Mouse (Mus musculus): ENCODE measurements at regions not wholly inside any gene's neighbourhood (a gene's known extent, or its start where the extent isn't known, plus 50 kb on each side); places are given as distances from the start of the nearest gene placed in this dataset.
"Not testable (repeated sequence)": the region's sequence is repeated elsewhere in the genome, so short reads cannot be mapped to it uniquely, and the experiment has no call there.

DNA sequence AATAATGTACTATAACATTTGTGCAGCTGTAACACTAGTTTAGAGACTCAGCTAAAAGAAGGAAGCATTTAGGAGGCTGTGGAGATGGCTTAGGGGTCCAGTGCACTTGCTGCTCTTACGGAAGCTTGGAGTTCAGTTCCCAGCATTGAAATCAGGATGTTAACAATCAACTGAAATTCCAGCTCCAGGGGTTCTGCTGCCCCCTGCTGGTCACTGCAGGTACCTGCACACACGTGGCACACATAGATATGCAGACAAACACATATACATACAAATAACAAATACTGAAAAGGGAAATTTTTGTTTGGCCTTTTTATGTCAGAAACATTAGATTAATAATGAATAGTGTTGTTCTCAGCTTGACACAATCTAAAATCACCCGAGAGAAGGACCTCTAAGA, 322.5 kb downstream of the Ajap1 start:
- DNase-seq (ENCODE audit: extremely low spot score), result no peak

DNA sequence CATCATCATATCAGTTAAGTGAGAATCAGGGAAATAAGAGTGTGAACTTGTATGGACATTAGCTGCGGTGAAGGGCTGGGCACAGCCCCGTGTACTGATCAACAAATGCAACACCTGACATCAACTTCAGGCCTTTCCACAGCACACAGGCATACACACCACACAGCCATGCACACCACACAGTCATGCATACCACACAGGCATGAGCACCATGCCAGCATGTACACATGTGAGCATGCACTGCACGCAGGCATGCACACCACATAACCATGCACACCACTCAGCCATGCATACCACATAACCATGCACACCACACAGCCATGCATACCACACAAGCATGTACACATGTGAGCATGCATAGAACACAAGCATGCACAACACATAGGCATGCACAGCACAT, 325.0 kb downstream of the Ajap1 start:
- DNase-seq (ENCODE audit: extremely low spot score), result no peak

DNA sequence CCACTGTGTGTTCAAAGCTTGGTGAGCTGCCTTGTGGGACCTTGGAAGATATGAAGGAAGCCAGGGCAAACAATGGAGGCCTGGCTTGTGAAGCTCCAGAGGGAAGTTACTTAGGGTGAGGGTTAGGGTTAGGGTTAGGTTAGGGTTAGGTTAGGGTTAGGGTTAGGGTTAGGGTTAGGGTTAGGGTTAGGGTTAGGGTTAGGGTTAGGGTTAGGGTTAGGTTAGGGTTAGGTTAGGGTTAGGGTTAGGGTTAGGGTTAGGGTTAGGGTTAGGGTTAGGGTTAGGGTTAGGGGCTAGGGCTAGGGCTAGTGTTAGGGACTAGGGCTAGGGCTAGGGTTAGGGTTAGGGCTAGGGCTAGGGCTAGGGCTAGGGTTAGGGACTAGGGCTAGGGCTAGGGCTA, 329.7 kb downstream of the Ajap1 start:
- not testable (repeated sequence) for DNase-seq (ENCODE audit: extremely low spot score)

DNA sequence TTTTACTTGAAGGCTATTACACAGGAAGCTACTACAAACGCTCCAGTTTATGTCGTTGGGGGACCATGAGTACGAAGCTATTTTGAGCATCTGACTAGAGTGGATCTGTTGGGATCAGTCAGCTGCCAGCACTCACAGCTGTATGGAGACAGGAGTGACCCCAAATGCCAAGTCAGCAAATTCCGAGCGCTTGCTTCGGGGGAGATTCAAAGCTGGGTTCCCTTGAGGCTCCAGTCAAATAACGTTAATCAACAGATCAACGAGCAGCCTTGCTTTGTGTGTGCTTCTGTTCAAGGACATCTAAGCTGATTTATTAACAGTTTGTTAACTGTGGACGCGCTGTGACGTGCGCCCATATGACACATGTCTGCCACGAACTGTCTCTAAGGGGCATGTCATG, 349.5 kb downstream of the Ajap1 start:
- no peak for DNase-seq (ENCODE audit: extremely low spot score)

DNA sequence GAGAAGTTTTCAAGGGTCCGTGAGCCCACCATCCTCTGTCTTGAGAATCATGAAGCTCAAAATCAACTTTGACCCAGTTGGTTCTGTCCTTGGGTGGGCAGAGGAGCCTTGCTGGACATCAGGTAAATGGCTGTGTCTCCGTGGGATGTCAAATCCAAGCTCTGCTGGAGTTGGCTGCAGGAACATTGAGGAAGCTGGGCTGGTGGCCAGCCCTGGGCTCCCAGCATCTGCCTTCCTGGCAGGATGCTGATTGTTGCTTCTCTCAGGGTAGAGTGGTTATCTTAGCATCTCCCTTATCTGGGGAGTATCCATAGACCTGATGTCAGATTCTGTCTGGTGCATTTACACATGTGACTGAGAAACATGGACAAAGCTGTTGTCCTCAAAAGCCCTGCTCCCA, 353.3 kb downstream of the Ajap1 start:
- no peak for DNase-seq (ENCODE audit: extremely low spot score)

DNA sequence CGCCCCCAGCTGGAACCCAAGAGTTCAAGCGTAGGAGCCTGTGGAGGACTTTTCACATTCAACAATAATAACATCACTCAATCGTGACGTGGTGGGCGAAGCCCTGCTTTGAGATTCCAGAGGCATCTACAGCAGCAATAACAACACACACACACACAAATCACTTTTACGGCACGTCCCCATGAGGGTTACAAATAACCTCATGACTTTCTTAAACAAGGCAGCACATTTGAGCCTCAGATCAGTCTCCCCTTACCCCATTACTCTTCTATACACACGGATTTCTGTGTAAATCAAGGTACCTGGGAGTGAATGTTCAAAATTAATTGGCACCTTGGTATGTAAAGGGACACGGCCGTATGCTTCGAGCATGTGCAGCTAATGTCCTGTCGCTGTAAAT, 354.4 kb downstream of the Ajap1 start:
- DNase-seq (ENCODE audit: extremely low spot score), result no peak

DNA sequence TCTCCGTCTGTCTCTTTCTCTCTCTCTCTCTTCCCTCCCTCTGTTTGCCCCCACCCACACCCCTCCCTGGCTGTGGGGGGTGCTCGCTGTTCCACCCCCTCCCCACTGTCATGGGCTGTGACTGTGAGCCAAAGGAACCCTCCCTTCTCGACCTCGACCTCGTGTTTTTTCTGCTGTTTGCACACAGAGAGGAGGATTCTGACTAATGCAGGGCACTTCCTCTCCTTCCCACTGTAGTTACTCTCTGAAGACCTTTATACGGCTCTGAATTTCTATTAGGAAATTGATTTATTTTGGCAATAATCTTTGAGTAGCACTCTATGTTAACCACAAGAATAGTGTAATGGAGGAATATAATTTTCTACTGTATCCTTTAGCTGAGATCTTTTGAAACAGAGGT, 362.1 kb downstream of the Ajap1 start:
- no peak for DNase-seq (ENCODE audit: extremely low spot score)

DNA sequence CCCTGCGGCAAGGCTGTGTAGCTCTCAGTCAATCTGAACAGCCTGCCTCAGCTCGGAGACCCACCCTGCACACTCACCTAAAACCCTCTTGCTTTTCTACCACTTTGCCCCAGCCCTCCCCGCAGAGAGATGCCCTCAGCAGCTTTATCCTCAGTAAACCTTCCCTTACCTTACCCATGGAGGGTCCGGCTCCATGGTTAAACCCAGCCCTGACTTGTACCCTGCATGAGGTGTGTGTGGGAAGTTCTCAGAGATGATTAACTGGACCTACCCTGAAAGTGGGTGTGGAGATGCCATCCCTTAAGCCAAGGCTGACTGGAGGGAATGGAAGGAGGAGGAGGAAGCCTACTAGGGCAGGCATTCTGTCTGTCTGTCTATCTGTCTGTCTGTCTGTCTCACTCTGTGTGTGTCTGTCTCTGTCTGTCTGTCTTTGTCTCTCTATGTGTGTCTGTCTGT, 362.9 kb downstream of the Ajap1 start:
- no peak for DNase-seq (ENCODE audit: extremely low spot score)

DNA sequence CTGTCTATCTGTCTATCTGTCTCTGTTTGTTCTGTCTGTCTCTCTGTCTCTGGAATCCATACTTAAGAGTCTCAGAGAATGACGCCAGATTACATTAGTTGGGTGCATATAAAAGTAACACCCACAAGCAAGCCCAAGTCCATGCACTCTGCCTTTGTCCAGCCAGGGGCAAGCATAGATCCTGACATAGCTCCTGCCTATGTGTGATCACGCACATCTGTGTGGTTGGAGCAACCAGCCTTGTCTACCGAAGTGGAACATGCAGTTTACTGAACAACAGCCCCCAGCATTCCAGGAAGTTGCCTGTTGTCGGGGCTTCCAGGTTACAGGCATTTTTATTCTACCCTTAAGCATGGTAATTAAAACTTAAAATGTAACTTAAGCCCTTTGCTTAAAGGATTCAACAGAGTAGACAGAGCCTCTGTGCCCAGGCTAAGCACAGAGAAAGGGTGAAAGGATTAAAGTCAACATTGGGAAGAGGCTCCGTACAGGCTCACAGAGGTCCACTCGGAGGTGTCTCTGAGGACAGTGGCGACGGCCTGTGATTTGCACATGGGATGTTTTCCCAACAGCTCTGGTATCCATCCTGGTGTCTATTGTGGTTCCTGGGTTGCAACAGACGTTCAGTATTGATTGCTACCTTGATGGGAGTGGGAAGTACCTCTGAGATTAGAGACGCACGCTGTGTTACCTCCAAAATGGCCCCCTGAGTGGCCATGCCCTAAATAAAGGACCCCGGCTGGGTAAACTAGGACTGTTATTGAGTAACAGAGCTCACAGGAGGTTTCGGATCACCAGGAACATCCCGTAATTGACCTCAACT, 363.6 kb downstream of the Ajap1 start:
- DNase-seq (ENCODE audit: extremely low spot score), result no peak

DNA sequence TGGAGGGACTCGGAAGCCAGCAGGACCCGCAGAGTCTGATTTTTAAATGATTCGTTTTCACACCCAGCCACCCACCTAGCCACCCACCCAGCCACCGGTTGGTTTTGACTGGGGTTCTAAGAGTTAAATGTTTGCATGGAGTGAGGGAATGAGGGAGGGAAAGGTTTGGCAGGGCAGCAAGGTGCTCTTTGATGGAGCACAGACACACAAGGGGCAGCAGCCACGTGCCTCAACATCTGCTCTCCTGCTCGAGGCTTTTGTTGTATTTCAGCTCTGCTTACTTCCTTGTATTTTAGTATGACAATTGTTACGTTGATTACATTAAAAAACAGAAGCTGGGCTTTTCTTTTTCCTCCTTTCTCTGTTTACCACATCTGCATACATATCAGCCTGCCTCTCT, 367.6 kb downstream of the Ajap1 start:
- no peak for DNase-seq (ENCODE audit: extremely low spot score)

DNA sequence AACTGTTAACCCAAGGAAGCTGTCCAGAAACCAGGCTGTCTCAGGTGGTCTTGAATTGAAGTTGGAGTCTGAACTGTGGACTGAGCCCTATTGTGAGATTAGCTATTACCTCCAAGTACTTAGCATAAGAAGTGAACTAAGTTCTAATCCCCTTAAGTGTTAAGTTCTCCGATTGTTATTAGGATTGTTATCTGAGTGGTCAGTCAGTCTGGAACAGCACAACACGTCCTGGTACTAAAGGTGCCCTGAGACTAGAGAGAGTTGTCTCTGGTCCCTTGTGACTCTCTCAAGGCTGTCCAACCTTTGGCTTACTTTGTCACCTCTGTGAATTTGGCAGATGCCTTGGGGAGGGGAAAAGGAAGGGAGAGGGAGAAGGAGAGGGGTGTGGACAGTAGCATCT, 369.0 kb downstream of the Ajap1 start:
- no peak for DNase-seq (ENCODE audit: extremely low spot score)

DNA sequence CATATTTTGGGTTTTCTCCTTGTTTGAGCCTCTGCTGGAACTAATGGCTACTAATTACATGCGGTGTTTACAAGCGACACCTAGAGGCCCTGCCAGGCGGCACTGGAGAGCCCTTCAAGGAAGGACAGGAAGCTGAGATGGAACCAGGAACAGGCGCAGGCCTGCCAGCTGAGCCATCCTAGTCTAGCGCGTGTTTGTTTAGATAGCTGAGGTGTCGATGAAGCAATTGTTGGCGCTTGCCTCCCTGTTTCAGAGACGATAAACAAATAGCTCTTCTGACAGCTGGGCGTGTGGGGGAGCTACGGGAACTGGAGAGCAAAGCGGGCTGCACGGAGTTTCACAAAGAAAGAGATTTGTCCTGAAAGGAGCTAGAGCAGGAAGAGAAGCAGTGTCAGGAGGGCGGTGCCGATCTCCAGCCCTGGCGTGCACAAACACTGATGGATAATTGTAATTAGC, 372.3 kb downstream of the Ajap1 start:
- DNase-seq (ENCODE audit: extremely low spot score), result peak; percentile 12

DNA sequence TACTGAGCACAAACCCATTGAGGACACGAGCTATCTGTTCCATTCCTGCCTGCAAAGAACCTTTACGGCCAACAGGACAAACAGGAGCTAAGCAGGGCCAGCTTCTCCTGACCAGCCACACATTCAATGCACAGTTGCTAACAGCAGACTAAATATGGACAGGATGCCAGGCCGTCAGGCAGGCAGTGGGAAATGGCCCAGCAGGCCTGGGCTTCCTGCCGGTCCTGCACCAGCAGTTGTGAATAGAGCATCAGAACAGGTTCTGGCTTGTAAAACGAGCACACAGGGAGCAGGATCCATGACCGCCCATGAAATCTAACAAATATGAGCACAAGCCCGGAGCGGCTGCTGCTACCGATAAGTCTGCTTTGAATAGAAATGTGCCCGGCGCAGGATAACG, 384.0 kb downstream of the Ajap1 start:
- no peak for DNase-seq (ENCODE audit: extremely low spot score)

DNA sequence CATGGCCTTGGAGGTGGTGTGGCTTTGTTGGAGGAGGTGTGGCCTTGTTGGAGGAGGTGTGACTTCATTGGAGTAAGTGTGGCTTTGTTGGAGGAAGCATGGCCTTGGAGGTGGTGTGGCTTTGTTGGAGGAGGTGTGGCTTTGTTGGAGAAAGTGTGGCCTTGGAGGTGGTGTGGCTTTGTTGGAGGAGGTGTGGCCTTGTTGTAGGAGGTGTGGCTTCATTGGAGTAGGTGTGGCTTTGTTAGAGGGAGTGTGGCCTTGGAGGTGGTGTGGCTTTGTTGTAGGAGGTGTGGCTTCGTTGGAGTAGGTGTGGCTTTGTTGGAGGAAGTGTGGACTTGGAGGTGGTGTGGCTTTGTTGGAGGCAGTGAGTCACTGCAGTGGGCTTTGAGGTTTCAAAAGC, 385.0 kb downstream of the Ajap1 start:
- no peak for DNase-seq (ENCODE audit: extremely low spot score)

DNA sequence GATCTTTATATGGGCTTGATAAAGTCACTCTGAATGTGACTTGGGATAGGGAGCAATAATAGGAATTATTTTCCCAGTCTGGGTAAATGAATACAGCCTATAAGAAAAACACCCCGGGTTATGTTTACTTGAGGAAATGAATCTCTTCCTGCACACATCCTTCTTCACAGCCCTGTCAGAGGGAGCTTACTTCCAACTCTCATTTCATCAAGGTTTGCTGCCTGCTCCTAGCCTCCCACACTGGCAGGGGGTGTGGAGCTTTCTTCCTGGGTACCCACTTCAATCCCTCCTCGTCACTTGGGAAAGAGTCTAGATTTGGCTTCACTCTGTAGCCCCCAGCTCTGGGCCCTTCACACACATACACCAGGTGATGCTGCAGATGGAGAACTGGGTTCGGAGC, 389.5 kb downstream of the Ajap1 start:
- DNase-seq (ENCODE audit: extremely low spot score), result no peak

DNA sequence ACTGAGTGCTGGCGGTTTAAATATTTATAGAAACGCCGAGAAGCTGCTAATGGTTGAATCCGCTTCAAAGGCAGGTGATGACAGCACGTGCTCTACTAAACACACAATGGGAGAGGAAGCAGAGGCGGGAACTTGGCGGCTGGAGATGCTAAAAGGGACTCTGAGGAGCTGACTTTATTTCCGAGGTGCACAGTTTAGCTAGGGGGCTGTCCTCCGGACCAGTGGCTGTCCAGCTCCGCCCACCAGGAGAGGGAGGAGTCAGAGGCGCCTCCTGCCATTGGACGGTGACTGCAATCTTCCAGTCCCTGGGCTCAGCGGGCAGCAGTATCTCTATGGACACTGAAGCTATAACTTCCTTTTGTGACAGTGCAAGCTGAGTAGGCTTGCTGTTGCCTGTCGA, 400.4 kb downstream of the Ajap1 start:
- peak; percentile 28 for DNase-seq (ENCODE audit: extremely low spot score)

DNA sequence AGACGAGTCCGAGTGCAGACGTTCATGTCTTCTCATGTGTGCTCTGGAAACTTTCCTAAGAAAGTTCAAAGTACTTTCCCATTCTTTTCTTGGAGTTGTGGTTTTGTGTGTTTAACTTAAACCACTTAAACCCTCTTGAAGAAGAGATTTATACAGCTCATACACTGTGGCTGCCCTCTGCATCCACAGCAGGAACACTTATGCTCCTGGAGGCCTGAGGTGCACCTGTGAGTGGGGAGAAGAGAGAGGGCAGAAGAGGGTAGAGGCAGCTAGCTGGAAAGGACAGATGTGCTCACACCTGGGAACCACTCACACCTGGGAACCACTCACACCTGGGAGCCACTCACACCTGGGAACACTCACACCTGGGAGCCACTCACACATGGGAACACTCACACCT, 408.0 kb downstream of the Ajap1 start:
- DNase-seq (ENCODE audit: extremely low spot score), result no peak

DNA sequence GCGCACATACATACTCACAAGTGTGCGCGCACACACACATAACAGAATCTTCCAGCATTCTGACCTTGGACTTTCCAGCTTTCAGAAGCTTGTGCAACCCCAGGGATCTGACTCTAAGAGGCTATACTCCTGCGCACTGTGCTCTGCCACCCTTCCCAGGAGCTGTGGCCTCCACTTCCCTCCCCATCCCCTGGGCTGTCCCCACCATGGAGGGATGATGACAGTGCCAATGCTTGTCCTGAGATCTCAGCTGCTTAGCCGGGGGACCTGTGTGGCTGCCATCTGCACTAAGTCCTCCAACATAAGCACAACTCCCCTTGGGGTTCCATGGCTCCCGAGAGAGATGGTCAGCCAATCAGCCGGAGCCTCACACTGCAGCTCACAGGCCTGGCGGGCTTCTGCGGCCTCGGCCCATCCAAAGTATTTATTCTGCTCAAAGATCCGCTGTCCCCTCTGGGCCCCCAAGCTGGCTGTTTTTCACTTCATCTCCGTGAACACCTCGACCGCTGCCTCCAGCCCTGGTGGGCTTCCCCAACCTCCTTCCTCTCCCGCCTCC, 412.3 kb downstream of the Ajap1 start:
- DNase-seq (ENCODE audit: extremely low spot score), result no peak

DNA sequence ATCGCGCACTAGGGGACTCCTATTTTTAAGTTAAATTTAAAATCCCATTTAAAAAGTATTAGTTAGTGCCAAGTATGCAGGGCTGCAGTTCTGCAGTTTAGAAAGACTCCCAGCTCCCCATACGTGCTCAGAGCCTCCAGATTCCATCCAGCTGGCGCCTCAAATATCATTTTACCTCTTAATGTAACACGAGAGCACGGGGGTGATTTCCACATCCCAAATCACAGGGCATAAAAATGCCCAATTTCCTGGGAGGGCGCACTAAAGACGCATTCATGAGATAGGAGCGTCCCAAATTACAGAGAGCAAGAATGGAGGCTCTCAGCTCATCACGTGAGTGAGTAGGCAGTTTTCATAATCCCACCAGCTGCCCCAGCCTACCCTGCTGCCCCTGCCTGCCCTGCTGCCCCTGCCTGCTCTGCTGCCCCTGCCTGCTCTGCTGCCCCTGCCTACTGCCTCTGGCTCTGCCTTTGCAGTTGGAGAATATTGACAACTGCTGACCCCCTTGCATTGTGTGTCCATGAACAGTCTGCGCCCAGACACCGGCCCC, 414.1 kb downstream of the Ajap1 start:
- DNase-seq (ENCODE audit: extremely low spot score), result no peak

DNA sequence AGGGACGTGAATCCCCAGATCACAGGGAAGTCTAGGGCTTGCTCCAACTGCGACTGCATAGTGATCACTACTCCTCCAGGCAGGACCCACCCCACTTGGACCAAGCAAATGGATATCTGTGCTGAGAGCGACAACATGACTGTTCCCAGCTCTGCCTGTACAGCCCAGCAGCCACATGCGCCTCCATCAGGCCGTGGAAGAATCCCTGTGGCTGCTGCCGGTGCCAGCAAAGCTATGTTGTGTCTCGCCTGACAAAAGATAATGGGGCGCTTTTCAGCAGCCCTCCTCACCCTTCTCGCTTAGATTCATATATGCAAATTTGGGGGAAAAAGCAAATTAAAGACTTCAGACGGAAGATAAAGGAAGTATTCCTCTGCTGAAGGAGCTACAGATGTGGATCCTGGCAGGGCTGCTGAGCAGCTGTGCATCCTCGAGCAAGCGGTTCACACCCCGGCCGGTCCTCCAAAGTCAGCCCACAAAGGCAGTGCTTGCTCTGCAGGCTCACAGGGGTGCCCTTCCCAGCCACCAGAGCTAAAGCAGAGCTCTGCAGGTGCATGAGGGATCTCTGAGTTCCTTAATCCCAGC, 418.5 kb downstream of the Ajap1 start:
- no peak for DNase-seq (ENCODE audit: extremely low spot score)

DNA sequence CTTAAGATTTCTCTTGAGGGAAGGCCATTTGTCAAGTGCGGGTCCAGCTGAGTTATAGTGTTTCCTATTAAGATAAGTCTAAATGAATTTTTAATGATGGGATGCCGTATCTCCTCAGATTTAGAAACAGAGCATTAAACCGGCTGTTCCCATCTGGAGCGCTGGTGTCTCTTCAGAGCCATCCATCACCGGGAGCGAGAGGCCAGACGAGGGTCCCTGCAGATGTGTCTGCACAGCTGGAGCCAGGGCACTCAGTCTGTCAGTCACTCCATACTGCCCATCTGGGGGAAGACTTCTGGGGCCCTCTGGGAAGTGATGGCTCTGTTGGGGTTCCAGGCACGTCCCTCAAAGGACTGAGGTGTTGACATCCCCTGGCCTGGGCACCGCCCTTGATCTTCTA, 419.2 kb downstream of the Ajap1 start:
- DNase-seq (ENCODE audit: extremely low spot score), result no peak

DNA sequence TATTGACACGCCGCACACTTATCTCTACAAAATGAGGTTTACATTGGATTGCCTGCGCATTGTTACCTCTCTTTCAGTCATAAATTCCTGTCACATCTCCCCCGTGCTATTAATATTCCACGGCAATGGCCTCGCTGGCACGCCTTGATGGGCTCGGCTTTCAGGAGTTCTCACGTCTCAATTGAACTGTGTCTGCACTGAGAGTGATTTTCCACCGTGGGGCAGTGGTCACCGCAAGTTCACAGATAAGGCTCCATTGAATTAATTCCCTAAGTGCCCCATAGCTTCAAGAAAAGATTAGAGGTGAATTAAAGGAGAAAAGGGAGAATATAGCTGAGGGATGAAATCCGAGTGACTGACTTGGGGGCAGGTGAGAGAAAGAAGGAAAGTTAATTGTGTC, 424.5 kb downstream of the Ajap1 start:
- no peak for DNase-seq (ENCODE audit: extremely low spot score)

DNA sequence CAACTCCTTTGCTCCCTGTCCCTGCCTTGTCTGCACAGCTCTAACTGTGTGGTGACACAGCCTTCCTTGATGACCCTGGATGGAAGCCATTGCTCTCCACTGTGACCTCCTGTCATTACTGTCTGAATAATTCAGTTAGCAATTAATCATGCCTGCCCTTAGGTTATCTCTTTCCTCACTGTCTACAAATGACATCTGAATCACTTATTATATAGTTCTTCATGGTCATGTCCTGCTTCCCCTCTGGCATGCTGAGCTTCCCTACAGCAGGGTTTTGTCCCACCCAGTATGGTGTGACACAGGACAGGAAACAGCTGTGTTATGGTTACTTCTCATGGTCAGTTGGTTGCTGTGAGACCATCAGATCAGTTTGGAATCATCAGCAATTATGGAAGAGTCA, 458.9 kb downstream of the Ajap1 start:
- DNase-seq (ENCODE audit: extremely low spot score), result no peak
